Mouse (Mus musculus) erythroblast, adult 5-6 weeks (primary cell): Measurements from ENCODE around the gene Htr1f. TPM values are rescaled to one million over a fixed set of nuclear protein-coding genes. Genes with fewer than 3 reads are reported as not detected.

ENCODE experiments used
- ATAC-seq: replicated peaks from 2 replicates; pipeline ENCODE4 v1.8.0; 2016; ENCODE audit warnings: moderate number of reproducible peaks, mild to moderate bottlenecking, moderate TSS enrichment, inconsistent platforms; ENCODE audit not compliant: poor library complexity, low FRiP score, severe bottlenecking
- total RNA-seq, 2 experiments: library from RNA; stranded (forward) in 1 of 2; stranded (reverse) in 1 of 2; fragments of 150-400 nt in 1 of 2; fragments of 200-764, 138-1000 nt in 1 of 2; gene quantifications; 2 replicates each; pipeline versions ENCODE4 v1.2.3 to v1.2.4; 2015 to 2017; ENCODE audit warnings: low replicate concordance in 2 of 2

The Htr1f gene
- total RNA-seq, 2 experiments from 2014 or later: not detected

GRCm38 (mm10) chr16:64974636-64975035 is 131.0 kb downstream of the Htr1f start:
- no peak for ATAC-seq

DNA sequence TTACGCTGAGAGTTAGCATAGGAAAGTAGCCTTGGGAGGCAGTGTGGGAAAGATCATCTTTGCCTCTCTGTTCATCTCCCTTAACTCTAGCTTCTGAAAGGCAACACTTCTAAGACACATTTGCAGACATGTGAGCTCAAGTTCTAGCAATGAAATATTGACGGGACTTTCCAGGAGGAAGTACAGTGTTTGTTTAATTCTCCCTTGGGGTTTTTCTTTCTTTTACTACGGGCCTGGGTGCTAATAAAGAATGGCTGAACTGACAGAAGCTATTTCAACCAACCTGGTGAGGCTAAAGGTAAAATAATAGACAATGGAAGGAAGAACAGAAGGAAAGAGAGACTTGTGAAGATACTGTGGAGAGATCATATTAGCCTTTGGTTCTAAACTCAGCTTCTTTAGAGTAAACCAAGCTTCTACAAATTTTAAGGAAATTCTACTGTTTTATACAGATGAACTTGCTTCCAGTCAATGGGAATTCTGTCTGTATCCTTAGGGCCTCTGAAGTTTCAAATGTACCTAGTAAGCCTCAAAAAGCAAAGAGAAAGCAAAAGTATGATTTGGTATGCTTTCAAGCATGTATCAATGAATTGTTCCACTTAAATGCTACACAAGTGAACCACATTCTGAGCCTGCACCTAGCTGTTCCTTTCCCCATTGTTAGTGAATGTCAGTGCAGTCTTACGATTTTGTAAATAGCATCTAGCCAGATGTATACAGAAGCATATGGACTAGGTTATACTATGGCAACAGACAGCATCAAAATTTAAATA is 131.9 kb downstream of the Htr1f start:
- ATAC-seq: no peak

- ATAC-seq: no peak
These were observed 144.0 kb downstream of the Htr1f start for GRCm38 (mm10) chr16:64961690-64962089.

DNA sequence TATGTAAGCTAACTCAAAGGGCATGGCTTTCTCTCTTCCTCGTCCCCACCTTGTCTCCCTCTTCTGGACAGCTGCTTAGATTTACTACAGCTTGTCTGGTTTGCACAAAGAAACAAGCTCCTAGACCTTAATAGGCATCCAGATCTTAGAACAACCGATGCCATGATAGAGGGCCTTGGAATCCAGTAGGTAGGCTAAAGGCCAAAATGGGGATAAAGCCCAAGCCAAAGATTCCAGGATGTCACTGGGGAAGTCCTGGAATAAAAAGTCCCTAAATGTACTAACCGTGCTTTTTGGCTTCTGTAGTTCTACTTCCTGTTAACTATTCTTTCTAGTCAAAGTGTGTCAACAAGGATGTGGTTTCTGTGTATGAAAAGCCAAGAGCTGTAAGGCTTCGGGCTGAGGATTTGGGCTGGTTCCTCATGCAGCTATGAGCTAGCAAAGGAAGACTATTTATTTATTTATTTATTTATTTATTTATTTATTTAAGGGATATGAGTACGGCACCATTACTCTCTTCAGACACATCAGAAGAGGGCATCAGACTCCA is 163.9 kb downstream of the Htr1f start:
- no peak for ATAC-seq

GRCm38 (mm10) chr16:64934793-64935192 is 170.9 kb downstream of the Htr1f start:
- no peak for ATAC-seq

GRCm38 (mm10) chr16:64934011-64934410 is 171.6 kb downstream of the Htr1f start:
- no peak for ATAC-seq

GRCm38 (mm10) chr16:64923500-64923899 is 182.2 kb downstream of the Htr1f start:
- no peak for ATAC-seq

DNA sequence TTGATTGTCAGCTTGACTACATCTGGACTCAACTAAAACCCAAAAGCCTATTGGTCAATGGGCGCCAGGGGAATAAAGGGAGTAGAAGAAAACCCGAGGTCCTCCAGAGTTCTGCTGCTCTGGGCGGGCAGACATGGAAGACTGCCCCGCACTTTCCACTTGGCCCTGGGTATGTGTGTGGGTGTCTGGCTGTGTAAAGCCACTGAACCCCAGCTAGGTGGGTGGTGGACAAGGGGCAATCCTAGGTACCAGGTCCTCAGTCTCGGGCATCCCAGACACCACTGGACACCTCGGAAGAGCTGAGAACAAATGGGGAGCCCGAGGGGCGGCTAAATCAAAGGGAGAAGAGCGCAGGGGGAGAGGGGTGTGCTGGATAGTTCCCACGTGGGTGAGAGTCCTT is 196.9 kb downstream of the Htr1f start:
- no peak for ATAC-seq

GRCm38 (mm10) chr16:64907112-64907511 is 198.5 kb downstream of the Htr1f start:
- no peak for ATAC-seq

- no peak for ATAC-seq
These were observed 202.3 kb downstream of the Htr1f start for GRCm38 (mm10) chr16:64903328-64903727.

DNA sequence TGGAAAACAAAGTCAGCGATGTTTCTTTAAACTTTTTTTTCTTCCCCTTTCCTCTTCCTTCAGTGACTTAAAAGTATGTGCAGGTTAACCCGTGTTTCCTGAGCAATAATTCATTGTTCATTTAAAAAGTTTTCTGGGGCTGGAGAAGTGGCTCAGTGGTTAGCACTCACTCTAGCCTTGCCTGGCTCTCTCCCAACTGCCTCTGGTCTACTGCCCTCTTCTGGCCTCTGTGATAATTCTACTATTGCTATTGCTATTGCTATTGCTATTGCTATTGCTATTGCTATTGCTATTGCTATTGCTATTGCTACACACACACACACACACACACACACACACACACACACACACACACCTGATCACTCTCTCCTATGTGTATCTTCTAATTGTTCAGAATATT is 206.6 kb downstream of the Htr1f start:
- ATAC-seq: peak; percentile 83

GRCm38 (mm10) chr16:64889496-64889895 is 216.2 kb downstream of the Htr1f start:
- no peak for ATAC-seq

- ATAC-seq: no peak
These were observed 220.1 kb downstream of the Htr1f start for GRCm38 (mm10) chr16:64885547-64885946.

DNA sequence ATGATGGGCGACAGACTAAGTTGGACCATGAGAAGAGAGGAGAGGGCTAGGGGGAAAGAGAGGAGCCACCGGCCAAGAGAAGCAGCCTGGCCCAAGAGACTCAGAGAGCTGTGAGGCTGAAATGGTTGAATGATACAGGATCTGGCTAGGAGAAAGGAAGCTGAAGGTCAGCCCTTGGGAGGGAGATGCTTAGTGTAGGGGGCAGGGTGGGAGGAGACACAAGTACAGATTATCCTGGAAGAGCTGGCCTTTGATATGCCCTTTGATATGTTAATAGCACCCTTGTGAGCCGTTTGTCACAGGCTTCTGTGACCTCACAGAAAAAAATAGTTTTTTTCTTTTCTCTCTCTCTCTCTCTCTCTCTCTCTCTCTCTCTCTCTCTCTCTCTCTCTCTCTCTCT is 220.5 kb downstream of the Htr1f start:
- ATAC-seq: no peak

- no peak for ATAC-seq
These were observed 221.2 kb downstream of the Htr1f start for GRCm38 (mm10) chr16:64884420-64884838.

DNA sequence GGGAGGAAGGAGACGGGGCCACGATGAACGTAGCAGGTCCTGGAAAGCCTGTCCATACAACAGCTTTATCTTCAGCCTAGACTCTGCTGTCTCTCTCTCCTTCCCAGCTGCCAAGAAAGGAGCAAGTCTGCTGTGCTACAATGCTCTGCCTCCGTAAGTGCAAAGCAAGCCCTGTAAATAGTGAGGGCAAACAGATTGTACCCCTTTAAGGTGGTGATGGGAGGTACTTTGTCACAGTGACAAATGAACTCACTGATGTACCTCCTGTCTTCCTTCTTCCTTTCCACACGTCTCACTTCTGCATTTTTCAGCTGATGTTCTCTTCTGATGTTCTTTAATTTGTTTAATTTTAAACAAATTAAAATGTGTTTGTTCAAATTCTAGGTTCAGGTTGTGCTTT is 221.8 kb downstream of the Htr1f start:
- no peak for ATAC-seq

GRCm38 (mm10) chr16:64881442-64881841 is 224.2 kb downstream of the Htr1f start:
- ATAC-seq: no peak

GRCm38 (mm10) chr16:64880986-64881385 is 224.7 kb downstream of the Htr1f start:
- no peak for ATAC-seq

DNA sequence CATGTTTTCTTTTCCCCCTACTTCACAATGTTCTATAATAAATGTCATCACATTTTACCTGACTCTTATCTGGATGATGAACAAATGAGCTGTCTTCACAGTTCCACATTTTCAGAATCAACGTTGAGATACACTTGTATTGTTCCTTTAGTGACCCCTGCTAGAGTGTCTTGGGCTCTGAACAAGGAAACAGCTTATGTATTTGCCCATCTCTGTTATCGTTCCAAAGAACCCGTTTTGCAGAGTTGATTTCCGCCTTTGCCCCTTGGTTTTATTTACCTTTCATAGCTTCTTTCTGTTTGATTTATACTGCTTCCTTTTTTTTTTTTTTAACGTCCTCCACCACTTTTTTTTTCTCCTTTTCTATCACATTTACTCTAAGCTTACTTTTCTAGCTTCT is 225.9 kb downstream of the Htr1f start:
- no peak for ATAC-seq

GRCm38 (mm10) chr16:64878611-64879132 is 227.0 kb downstream of the Htr1f start:
- no peak for ATAC-seq

- no peak for ATAC-seq
These were observed 228.3 kb downstream of the Htr1f start for GRCm38 (mm10) chr16:64877314-64877713.
